Mouse (Mus musculus): ENCODE measurements at regions not wholly inside any gene's neighbourhood (a gene's known extent, or its start where the extent isn't known, plus 50 kb on each side); places are given as distances from the start of the nearest gene placed in this dataset.

DNA sequence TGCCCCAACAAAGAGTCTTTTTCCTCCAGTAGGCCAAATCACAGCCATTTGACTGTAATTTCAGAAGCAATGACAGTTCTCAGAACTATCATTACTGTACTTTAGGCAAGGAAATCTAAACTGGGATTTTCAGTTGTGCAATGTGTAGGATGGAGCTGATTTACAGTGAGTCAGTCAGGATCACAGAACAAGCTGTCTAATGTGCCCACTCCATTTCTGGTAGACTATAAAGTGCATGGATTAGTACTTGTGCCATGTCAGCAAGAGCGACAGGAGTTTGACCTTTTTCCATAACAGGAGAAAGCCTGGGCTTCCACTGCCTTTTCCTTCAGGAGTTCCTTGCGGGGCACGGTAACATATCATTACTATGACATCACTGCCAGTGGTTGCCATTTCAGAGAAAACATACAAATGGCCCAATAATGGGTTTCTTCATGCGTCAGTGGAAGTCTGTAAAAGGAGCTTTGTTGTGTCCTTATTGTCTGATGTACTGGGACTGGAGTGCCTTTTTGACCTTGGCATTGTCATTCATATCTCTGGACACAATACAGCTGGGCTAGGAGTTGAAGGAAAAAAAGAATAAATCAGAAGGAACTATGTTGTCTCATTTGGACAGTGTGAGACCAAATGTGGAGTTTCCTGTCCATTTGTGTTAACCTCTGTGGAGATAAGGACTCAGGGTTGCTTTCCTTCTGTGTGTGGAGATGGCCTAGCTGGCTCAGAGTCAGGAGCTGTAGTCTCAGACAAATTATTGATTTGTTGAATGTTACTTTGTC is 271.5 kb upstream of the BC052040 start:
- no peak for DNase-seq (ENCODE audit: low spot score in 2 of 2)

DNA sequence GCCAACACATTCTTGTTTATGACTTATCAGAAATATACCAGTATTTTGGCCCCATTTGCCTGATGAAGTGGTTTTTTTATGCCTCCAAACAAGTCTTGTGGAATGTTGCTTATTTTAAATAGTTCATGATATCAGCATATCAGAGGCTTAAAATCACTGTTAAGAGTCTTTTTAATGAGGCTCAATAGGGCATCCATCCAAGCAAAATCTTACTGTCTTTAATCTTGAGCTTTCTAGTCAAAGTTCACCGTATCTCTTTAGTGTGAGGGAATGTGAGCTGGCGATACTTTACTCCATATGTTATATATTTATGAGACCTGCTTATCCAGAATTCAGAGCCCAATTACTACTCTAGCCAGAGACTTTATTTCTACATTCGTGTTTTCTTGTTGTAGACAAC is 263.0 kb upstream of the BC052040 start:
- DNase-seq (ENCODE audit: low spot score in 2 of 2), result no peak

DNA sequence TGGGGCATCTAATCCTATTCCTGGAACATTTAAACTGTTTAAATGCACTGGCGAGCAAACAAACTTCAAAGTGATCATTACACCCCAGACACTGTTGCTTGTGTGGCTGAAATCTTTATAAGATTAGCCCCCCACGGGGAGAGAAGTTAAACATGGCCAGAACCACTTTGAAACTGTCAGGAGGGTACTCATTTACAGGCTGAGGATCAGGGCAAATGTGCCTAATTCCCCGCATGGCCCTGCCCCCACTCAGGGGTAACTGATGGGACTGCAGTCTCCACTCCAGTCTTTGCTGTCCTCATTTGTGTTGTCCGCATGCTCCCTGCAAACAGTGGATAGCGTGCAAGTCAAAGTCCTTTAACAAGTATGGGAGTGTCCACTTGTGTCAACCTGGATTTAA is 258.9 kb upstream of the BC052040 start:
- no peak for DNase-seq (ENCODE audit: low spot score in 2 of 2)

DNA sequence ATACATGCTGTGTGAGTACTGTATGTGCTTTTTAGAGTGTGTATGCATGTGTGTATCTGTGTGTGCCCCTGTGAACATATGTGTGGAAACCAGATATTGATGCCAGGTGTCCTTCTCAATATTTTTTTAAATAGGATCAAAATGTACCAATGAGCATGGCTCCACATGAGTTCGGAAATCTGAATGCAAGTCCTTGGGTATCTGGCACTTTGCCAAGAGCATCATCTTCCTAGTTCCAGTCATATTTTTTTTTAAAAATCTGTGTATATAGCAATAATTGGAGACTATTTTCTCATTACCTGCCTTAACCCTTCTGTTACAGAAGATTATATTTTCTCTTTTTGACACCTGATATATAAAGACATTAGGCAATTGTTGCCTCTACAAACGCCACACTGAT is 255.0 kb upstream of the BC052040 start:
- DNase-seq (ENCODE audit: low spot score in 2 of 2), result peak in 1 of 2 experiments; percentile 22

DNA sequence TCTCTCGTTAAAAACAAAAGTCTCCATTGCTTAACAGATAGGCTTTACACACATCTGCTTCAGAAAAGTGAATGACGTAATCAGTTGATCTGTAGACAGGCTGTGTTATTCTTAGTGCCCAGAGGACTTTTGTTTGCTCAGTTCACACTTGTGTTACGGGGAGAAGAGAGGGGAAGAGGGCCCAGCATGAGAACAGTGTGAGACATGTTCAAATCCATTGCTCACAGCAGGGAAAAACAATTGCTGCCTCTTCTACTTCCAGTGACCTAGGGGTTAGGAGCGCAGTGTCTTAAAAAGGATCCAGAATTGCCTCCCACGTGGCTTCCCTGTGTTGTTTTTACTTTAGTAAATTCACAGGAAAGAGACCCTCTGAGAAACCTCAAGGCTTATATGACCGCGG is 243.3 kb upstream of the BC052040 start:
- DNase-seq (ENCODE audit: low spot score in 2 of 2), result no peak

DNA sequence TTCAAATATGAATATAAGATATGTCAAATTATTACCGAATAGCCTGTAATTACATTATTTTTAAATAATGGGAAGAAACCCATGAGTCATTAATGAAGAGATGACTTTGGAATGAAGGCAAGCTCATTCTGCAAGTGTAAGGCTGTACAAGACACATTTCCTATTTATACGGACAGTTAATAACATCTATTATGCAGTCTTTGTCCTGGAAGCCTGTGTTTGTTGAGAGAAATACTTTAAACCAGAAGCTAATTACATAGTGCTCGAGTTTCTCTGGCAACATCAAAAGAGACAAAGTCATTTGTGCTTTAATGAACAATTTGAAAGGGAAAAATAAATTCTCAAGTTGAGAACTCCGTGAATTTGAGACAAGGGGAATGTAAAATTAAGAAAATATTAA is 242.5 kb upstream of the BC052040 start:
- DNase-seq (ENCODE audit: low spot score in 2 of 2), result no peak

DNA sequence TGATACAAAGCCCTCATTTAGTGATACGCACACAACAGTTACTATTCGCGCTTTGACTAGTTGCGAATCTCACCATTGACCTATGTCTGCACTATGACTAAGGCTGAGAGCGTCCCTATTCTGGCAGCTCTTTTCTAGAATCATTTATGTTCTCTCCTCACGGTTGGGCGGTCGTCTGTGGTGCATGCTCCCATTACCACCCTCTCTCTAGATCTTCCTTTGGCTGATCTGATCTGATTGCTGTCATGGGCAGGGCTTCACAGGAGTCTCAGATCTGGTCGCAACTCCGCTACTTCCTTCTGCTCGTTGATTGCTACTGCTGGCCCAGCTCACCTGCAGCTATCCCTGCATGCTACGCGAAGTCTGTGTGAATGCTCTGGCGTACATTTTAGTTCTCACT is 239.2 kb upstream of the BC052040 start:
- DNase-seq (ENCODE audit: low spot score in 2 of 2), result no peak

DNA sequence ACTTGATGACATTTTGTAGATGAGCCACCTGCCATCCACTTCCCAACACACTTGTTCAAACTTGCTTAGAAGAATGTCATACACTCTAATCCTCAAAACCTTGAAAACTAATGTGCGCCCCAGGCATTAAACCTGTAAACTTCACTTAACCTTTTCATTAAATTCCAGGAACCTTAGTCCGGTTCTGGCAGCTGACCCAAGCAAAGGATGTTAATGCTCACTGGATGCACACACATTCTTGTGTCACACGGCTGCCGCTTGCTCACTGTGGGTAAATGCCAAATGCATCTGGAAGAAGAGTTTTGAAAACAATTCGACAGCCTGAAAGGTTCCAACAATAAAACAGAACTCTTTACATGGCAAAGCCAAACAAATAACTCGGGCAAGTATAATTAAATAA is 235.0 kb upstream of the BC052040 start:
- no peak for DNase-seq (ENCODE audit: low spot score in 2 of 2)

GRCm38 (mm10) chr2:115348263-115348662 is 233.3 kb upstream of the BC052040 start:
- no peak for DNase-seq (ENCODE audit: low spot score in 2 of 2)

- DNase-seq (ENCODE audit: low spot score in 2 of 2), result no peak
These were observed 210.4 kb upstream of the BC052040 start for GRCm38 (mm10) chr2:115371072-115371471.

DNA sequence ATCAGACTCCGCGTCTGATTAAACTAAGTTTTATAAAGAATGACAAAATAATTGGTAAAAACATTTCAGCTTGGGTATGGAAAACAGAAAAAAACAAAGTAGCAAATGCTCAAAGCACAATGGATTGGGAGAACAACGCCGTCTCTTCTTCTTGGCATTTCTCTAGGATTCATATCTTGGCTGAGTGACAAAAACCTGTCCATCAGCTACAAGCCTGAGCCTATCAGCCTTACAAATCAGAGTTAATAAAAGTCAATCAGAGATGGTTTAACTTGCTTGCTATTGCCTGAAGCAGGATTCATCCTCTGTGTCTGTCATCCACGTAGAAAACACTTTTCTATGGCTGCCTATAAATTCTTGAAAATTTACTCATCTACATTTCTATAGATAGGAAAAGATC is 206.2 kb upstream of the BC052040 start:
- DNase-seq (ENCODE audit: low spot score in 2 of 2), result no peak

GRCm38 (mm10) chr2:115384414-115385180 is 196.9 kb upstream of the BC052040 start:
- DNase-seq (ENCODE audit: low spot score in 2 of 2), result no peak

DNA sequence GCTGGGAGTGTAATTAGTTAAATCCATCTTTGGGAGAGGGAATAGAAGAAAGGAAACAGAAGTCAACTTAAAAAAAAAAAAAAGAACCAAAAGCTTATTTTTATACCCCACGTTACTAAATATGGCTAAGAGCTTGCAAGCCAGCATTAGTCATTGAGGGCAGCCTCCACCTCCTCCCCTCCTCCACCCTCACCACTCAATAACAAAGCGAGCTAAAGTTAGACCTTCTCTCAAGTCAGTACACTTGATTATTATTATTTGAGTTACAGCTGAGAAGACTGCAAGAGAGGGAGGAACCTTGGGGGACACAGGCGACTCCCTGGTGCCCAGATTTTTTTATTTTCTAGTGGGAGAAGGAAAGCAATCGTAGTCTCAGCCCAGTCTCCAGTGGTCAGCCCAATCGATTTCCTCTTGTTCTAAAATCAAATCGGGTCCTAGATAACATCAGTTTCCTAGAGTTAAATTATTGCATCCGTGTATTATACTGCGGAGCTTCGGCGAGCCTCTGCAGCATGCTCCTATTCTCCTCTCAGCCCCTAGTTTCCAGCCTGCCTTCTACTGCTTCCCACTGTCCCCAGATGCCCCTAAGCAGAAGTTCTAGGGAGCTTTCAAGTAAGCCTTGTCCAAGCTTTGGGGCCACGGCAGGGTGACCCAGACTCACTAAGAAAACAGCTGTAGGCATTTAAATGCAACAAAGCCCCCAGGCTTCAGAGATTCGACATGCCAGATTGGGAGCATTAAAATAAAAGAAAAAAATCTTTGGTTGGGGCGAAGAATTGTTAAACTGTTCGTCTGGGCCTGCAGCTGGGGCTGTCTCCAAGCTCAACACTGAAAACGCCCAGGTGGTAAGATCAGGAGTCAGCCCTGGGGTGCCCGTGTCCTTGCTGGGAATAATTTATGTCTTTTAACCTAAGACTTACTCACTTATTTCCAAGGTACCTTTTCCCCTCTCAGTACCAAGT is 196.0 kb upstream of the BC052040 start:
- no peak for DNase-seq (ENCODE audit: low spot score in 2 of 2)

DNA sequence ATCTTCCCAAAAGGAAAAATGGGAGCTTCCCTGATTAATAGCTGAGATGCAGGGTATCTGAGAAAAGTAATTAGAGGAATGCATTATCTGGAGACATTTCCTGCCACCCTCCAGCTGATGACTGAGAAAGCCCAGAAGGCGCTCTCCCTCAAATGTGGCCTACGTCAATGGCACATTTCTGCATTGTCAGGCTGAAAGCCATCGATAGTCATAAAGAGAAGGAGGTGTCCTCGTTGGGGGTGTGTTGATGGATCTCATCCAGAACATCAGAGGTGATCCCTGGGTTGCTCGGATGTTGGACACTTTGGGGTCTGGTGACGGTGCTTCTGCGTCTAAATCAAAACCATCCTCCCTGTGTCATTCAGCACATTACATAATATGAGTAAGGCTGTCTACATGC is 189.9 kb upstream of the BC052040 start:
- DNase-seq (ENCODE audit: low spot score in 2 of 2), result no peak

DNA sequence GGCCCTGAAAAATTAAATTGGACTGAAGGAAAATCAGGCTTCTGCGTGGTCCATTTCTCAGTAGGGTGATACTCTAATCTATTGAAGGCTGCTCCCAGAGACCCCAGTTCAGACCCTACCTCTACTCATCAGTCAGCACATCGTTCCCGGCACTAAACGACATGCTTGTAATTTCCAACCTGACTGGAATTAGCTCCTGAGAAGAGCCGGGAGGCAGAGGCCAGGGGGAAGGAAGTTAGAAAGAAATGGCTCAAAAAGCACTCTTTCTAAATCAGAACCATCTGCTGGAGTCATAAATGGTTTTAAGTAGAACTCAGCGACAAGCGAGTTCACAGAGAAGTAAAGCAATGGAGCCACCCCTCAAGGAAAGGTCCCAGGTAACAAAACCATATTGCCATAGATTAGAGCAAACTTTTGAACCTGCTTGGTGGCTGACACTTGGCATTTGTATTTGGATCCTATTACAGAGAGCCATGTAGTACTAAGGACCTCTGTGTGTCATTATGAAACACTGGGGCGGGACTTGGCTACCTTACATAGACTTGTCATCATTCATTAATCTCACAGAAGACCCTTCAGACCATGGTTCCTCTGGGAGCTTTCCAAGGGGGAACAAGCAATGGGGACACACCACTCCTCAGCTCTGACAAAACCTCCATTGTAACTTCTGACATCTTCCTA is 189.3 kb upstream of the BC052040 start:
- no peak for DNase-seq (ENCODE audit: low spot score in 2 of 2)

DNA sequence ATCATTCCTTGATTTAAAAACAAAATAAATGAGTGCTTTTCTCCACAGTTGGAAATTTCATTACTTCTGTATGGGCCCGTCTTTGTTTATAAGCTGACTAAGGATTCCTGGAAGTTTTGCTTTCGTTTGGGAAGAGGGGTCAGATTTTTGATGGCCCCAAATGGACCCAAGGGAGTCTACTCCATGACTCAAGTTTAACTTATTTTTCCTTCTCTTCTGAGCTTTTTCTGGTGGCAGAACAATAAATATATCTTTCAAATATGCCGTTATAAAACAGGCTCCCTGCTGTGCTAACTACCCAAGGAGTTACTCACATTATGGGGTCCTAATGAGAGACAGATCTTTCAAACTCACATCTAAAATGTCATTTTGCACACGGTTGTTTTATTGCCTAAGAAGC is 187.4 kb upstream of the BC052040 start:
- no peak for DNase-seq (ENCODE audit: low spot score in 2 of 2)

DNA sequence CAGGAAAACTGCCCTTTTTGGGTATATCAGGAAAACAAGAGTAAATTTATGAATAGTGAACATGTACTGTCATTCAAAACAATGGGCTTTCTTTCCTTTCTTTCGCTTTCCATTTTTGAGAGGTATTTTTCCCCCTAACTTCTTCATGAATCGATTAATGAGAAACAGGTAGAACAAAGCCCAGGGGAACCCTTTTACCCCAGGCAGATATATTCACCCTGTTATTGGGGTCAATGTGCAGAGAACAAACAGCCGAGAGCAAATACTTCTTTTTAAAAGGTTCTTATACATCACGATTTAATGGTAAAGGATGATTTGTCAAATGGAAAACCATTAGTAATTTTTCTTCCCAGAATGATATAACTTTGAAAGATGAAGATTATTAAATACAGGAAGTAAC is 183.0 kb upstream of the BC052040 start:
- DNase-seq (ENCODE audit: low spot score in 2 of 2), result no peak

GRCm38 (mm10) chr2:115399107-115399740 is 182.3 kb upstream of the BC052040 start:
- DNase-seq (ENCODE audit: low spot score in 2 of 2), result no peak

GRCm38 (mm10) chr2:115399987-115400550 is 181.4 kb upstream of the BC052040 start:
- no peak for DNase-seq (ENCODE audit: low spot score in 2 of 2)

GRCm38 (mm10) chr2:115402246-115402645 is 179.3 kb upstream of the BC052040 start:
- no peak for DNase-seq (ENCODE audit: low spot score in 2 of 2)

DNA sequence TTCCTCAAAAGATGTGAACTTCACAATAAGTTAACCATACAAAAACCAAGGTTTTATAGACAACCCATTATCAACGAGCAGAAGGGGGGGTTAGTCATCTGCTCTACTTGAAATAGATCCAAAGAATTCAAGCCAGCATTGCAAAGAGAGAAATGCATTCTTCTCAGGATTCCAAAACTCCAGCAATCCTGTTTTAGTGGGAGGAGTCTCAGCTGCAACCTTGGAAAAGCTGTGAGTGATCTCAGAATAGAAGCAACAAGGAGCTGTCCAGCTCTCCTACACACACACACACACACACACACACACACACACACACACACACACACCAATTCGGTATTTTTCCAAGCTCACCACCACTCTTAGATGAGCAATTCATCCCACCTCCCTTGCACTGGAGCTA is 149.0 kb upstream of the BC052040 start:
- no peak for DNase-seq (ENCODE audit: low spot score in 2 of 2)
